Mouse (Mus musculus) heart, embryonic 11.5 days (tissue): ENCODE measurements around the gene Aifm3. TPM values are rescaled to one million over a fixed set of nuclear protein-coding genes. Genes with fewer than 3 reads are reported as not detected.
A peak's percentile ranks its signal among the peaks of the same experiment; 100 is the strongest.
"Not testable (repeated sequence)": the region's sequence is repeated elsewhere in the genome, so short reads cannot be mapped to it uniquely, and the experiment has no call there.

Experiments
- ATAC-seq: fragments of 200-750 bp; cut with Nextera tagmentation; replicated peaks from 2 replicates; pipeline ENCODE4 v1.8.0; 2017; ENCODE audit warnings: moderate library complexity; ENCODE audit not compliant: insufficient number of reproducible peaks, low FRiP score, low TSS enrichment
- H3K27ac ChIP-seq: fragments of 300-500 bp; sonication (generic); 2 replicates; pipeline ENCODE4 v1.5.1; 2014; ENCODE audit warnings: mild to moderate bottlenecking, low read depth, low read length
- H3K27me3 ChIP-seq: fragments of 300-500 bp; sonication (generic); 2 replicates; pipeline ENCODE4 v1.6.1; 2014; ENCODE audit warnings: mild to moderate bottlenecking, low read length, mixed read lengths; ENCODE audit not compliant: control insufficient read depth, insufficient read depth
- H3K36me3 ChIP-seq: fragments of 300-500 bp; sonication (generic); 2 replicates; pipeline ENCODE4 v1.6.1; 2014; ENCODE audit warnings: mild to moderate bottlenecking, low read length, moderate library complexity, mixed read lengths; ENCODE audit not compliant: control insufficient read depth, insufficient read depth
- H3K4me1 ChIP-seq: fragments of 300-500 bp; sonication (generic); 2 replicates; pipeline ENCODE4 v1.6.1; 2014; ENCODE audit warnings: low read length; ENCODE audit not compliant: control insufficient read depth, insufficient read depth
- H3K4me2 ChIP-seq: fragments of 300-500 bp; sonication (generic); 2 replicates; pipeline ENCODE4 v1.6.1; 2014; ENCODE audit warnings: mild to moderate bottlenecking, moderate library complexity
- H3K4me3 ChIP-seq: fragments of 300-500 bp; sonication (generic); 2 replicates; pipeline ENCODE4 v1.5.1; 2014; ENCODE audit warnings: low read depth, low read length
- H3K9ac ChIP-seq: fragments of 300-500 bp; sonication (generic); 2 replicates; pipeline ENCODE4 v1.6.1; 2014; ENCODE audit warnings: mild to moderate bottlenecking, low read depth, low read length, moderate library complexity
- H3K9me3 ChIP-seq: fragments of 300-500 bp; sonication (generic); replicated peaks from 2 replicates; pipeline ENCODE4 v1.6.1; 2016; ENCODE audit warnings: low read length; ENCODE audit not compliant: control insufficient read depth
- WGBS: fragments of 180-500 bp; shearing (Covaris S2); extraction: QIAGEN DNeasy Blood & Tissue Kit; methylation state at CpG from one replicate; pipeline ENCODE4 v1.1.7; 2014; ENCODE audit not compliant: insufficient replicate concordance; 5-methylcytosine and 5-hydroxymethylcytosine counted together
- polyA plus RNA-seq: library from polyadenylated mRNA; unstranded; fragments of >200 nt; fragmentation: Nextera tagmentation; extraction: Ambion mirVana; gene quantifications from 2 replicates; pipeline ENCODE4 v1.2.1, GENCODE M21; 2014

Aifm3 gene
- polyA plus RNA-seq, 1 experiment from 2014 or later: 0.54 TPM

- H3K4me2 ChIP-seq: no peak overlapping the region
- H3K27ac ChIP-seq: no peak overlapping the region
- no peak for ATAC-seq
- peaks cover 21% of the 10 kb centered on the region for H3K27me3 ChIP-seq
- no peaks in the 10 kb centered on the region for H3K36me3 ChIP-seq
- H3K4me3 ChIP-seq: no peak overlapping the region
- H3K4me1 ChIP-seq: peaks cover 8% of the 10 kb centered on the region
- H3K9me3 ChIP-seq: no peaks in the 10 kb centered on the region
- H3K9ac ChIP-seq: no peak overlapping the region
- WGBS: 78% methylated on average over 5 of the region's 5 CpGs
These were observed 1.7 kb downstream of the Aifm3 start for GRCm38 (mm10) chr16:17491154-17491553.

- Histone ChIP-seq H3K27me3 (peaks cover 21% of the 10 kb centered on the region), H3K4me1 (peaks cover 15% of the 10 kb centered on the region), H3K4me2 (no peak overlapping the region), H3K9ac (no peak overlapping the region), H3K9me3 (no peaks in the 10 kb centered on the region), H3K36me3 (no peaks in the 10 kb centered on the region), H3K4me3 (no peak overlapping the region), H3K27ac (no peak overlapping the region)
- ATAC-seq: no peak
- 59% methylated on average over 5 of the region's 5 CpGs for WGBS
These were observed 2.6 kb downstream of the Aifm3 start for GRCm38 (mm10) chr16:17491896-17492561.

- Histone ChIP-seq H3K36me3 (no peaks in the 10 kb centered on the region), H3K9ac (no peak overlapping the region)
These were observed 7.3 kb downstream of the Aifm3 start for GRCm38 (mm10) chr16:17496499-17497305.

GRCm38 (mm10) chr16:17499249-17499883 lies 10.0 kb downstream of the Aifm3 start:
- no peaks in the 10 kb centered on the region for H3K9me3 ChIP-seq
- H3K36me3 ChIP-seq: no peaks in the 10 kb centered on the region
- 0 out of 2 replicates have a peak, but pooled peaks have one; percentile 14 for ATAC-seq
- H3K27ac ChIP-seq: no peak overlapping the region
- H3K9ac ChIP-seq: no peak overlapping the region
- H3K4me3 ChIP-seq: no peak overlapping the region
- H3K4me1 ChIP-seq: peaks cover 11% of the 10 kb centered on the region
- no peak overlapping the region for H3K4me2 ChIP-seq
- 36% methylated on average over 10 of the region's 10 CpGs for WGBS
- H3K27me3 ChIP-seq: no peaks in the 10 kb centered on the region

More at GRCm38 (mm10) chr16:17496499-17497305, 7.3 kb downstream of the Aifm3 start:
- Histone ChIP-seq H3K4me1 (peaks cover 11% of the 10 kb centered on the region), H3K4me2 (no peak overlapping the region), H3K27me3 (peaks cover 2% of the 10 kb centered on the region; the same call in 1 of the 2 replicates), H3K9me3 (no peaks in the 10 kb centered on the region), H3K27ac (no peak overlapping the region), H3K4me3 (no peak overlapping the region)
- no peak for ATAC-seq
- 70% methylated on average over 2 of the region's 2 CpGs for WGBS

- H3K27ac ChIP-seq: no peak overlapping the region
- H3K9ac ChIP-seq: no peak overlapping the region
- H3K9me3 ChIP-seq: no peaks in the 10 kb centered on the region
- no peak for ATAC-seq
- no peak overlapping the region for H3K4me2 ChIP-seq
- H3K36me3 ChIP-seq: no peaks in the 10 kb centered on the region
- no peak overlapping the region for H3K4me3 ChIP-seq
- no peaks in the 10 kb centered on the region for H3K27me3 ChIP-seq
- 67% methylated on average over 4 of the region's 4 CpGs for WGBS
- H3K4me1 ChIP-seq: peaks cover 4% of the 10 kb centered on the region; the same call in 1 of the 2 replicates
These were observed 13.3 kb downstream of the Aifm3 start for GRCm38 (mm10) chr16:17502681-17503080.

GRCm38 (mm10) chr16:17507018-17507552 lies 17.7 kb downstream of the Aifm3 start:
- no peak overlapping the region for H3K4me2 ChIP-seq
- H3K4me3 ChIP-seq: no peak overlapping the region
- H3K4me1 ChIP-seq: peaks cover 14% of the 10 kb centered on the region
- no peaks in the 10 kb centered on the region for H3K9me3 ChIP-seq
- H3K27ac ChIP-seq: no peak overlapping the region
- WGBS: 82% methylated on average over 5 of the region's 5 CpGs
- H3K36me3 ChIP-seq: 0 out of 2 replicates have a peak, but pooled peaks cover 3% of the 10 kb centered on the region
- H3K9ac ChIP-seq: no peak overlapping the region
- H3K27me3 ChIP-seq: no peaks in the 10 kb centered on the region
- no peak for ATAC-seq

GRCm38 (mm10) chr16:17508031-17508430 lies 18.6 kb downstream of the Aifm3 start:
- H3K4me1 ChIP-seq: peaks cover 14% of the 10 kb centered on the region
- H3K9ac ChIP-seq: peak overlapping the region; percentile 88
- H3K4me3 ChIP-seq: peak overlapping the region; percentile 82
- WGBS: 28% methylated on average over 3 of the region's 3 CpGs
- H3K27me3 ChIP-seq, H3K9me3 ChIP-seq, H3K36me3 ChIP-seq, ATAC-seq: not testable (repeated sequence)
- peak overlapping the region; percentile 93 for H3K27ac ChIP-seq
- H3K4me2 ChIP-seq: peak overlapping the region; percentile 88

GRCm38 (mm10) chr16:17508546-17509239 lies 19.3 kb downstream of the Aifm3 start, which contains the start of gene Lztr1:
TSS of gene Lztr1 (plus strand) at chr16:17508688.
- peak within 1 kb of the TSS; percentile 93 for H3K27ac ChIP-seq
- H3K27me3 ChIP-seq: no peaks in the 10 kb centered on the region
- H3K4me2 ChIP-seq: peak within 1 kb of the TSS; percentile 88
- under 1% methylated on average over 50 of the region's 50 CpGs for WGBS
- peak within 1 kb of the TSS; percentile 82 for H3K4me3 ChIP-seq
- H3K36me3 ChIP-seq: peaks cover 4% of the 10 kb centered on the region; the same call in 1 of the 2 replicates
- ATAC-seq: peak; percentile 92
- H3K4me1 ChIP-seq: peaks cover 14% of the 10 kb centered on the region
- H3K9ac ChIP-seq: peak within 1 kb of the TSS; percentile 88
- H3K9me3 ChIP-seq: no peaks in the 10 kb centered on the region
